Mouse (Mus musculus) stomach, embryonic 16.5 days (tissue): Measurements from ENCODE around the gene Cdc42ep5. TPM values are rescaled to one million over a fixed set of nuclear protein-coding genes. Genes with fewer than 3 reads are reported as not detected.
"Not testable (repeated sequence)": the region's sequence is repeated elsewhere in the genome, so short reads cannot be mapped to it uniquely, and the experiment has no call there.

Source experiments
- ATAC-seq: fragments of 200-750 bp; cut with Nextera tagmentation; 2 replicates; pipeline ENCODE4 v1.8.0; 2017; ENCODE audit warnings: moderate number of reproducible peaks, moderate TSS enrichment; ENCODE audit not compliant: insufficient read depth, low FRiP score
- H3K27ac ChIP-seq: fragments of 300-500 bp; sonication (generic); 2 replicates; pipeline ENCODE4 v1.5.1; 2014; ENCODE audit warnings: low read length
- H3K27me3 ChIP-seq: fragments of 300-500 bp; sonication (generic); 2 replicates; pipeline ENCODE4 v1.6.1; 2014; ENCODE audit warnings: low read length, control low read depth, mixed read lengths; ENCODE audit not compliant: control insufficient read depth, insufficient read depth
- H3K36me3 ChIP-seq: fragments of 300-500 bp; sonication (generic); 2 replicates; pipeline ENCODE4 v1.6.1; 2014; ENCODE audit warnings: low read length; ENCODE audit not compliant: control insufficient read depth, insufficient read depth
- H3K4me1 ChIP-seq: fragments of 300-500 bp; sonication (generic); 2 replicates; pipeline ENCODE4 v1.6.1; 2014; ENCODE audit warnings: low read length, control low read depth, mixed read lengths; ENCODE audit not compliant: control insufficient read depth, insufficient read depth
- H3K4me2 ChIP-seq: fragments of 300-500 bp; sonication (generic); 2 replicates; pipeline ENCODE4 v1.6.1; 2014; ENCODE audit warnings: low read depth, low read length, mixed read lengths
- H3K4me3 ChIP-seq: fragments of 300-500 bp; sonication (generic); replicated peaks from 2 replicates; pipeline ENCODE4 v1.5.1; 2014; ENCODE audit warnings: mild to moderate bottlenecking, low read length
- H3K9ac ChIP-seq: fragments of 300-500 bp; sonication (generic); 2 replicates; pipeline ENCODE4 v1.6.1; 2014; ENCODE audit warnings: low read length
- H3K9me3 ChIP-seq: fragments of 300-500 bp; sonication (generic); replicated peaks from 2 replicates; pipeline ENCODE4 v1.6.1; 2016; ENCODE audit warnings: low read length, control low read depth; ENCODE audit not compliant: control insufficient read depth
- WGBS: fragments of 180-500 bp; shearing (Covaris S2); extraction: QIAGEN DNeasy Blood & Tissue Kit; methylation state at CpG from one replicate; pipeline ENCODE4 v1.1.7; 2014; 5-methylcytosine and 5-hydroxymethylcytosine counted together
- polyA plus RNA-seq: library from polyadenylated mRNA; unstranded; fragments of >200 nt; fragmentation: Nextera tagmentation; extraction: Ambion mirVana; gene quantifications from 2 replicates; pipeline ENCODE4 v1.2.1, GENCODE M21; 2015

The Cdc42ep5 gene
- polyA plus RNA-seq, 1 experiment from 2014 or later, result 81.9 TPM

GRCm38 (mm10) chr7:4161596-4161995, 3.1 kb downstream of the Cdc42ep5 start:
- H3K4me3 ChIP-seq, result not testable (repeated sequence)
- WGBS, result 93% methylated on average over 4 of the region's 4 CpGs

GRCm38 (mm10) chr7:4154976-4155375, 9.7 kb downstream of the Cdc42ep5 start:
- Histone ChIP-seq H3K36me3 (0 out of 2 replicates have a peak, but pooled peaks cover 6% of the 10 kb centered on the region), H3K4me2 (no peak overlapping the region), H3K9ac (no peak overlapping the region), H3K27ac (no peak overlapping the region), H3K4me1 (peaks cover 18% of the 10 kb centered on the region), H3K27me3 (no peaks in the 10 kb centered on the region), H3K9me3 (no peaks in the 10 kb centered on the region), H3K4me3 (no peak overlapping the region)
- WGBS, result 44% methylated on average over 4 of the region's 4 CpGs
- no peak for ATAC-seq

More at GRCm38 (mm10) chr7:4161596-4161995, 3.1 kb downstream of the Cdc42ep5 start:
- H3K4me1 ChIP-seq, result peaks cover 13% of the 10 kb centered on the region
- not testable (repeated sequence) for H3K9ac ChIP-seq, H3K9me3 ChIP-seq, ATAC-seq, H3K27ac ChIP-seq, H3K36me3 ChIP-seq, H3K27me3 ChIP-seq, H3K4me2 ChIP-seq

GRCm38 (mm10) chr7:4154356-4154755, 10.3 kb downstream of the Cdc42ep5 start:
- Histone ChIP-seq H3K4me2 (no peak overlapping the region), H3K9me3 (no peaks in the 10 kb centered on the region), H3K4me1 (peaks cover 20% of the 10 kb centered on the region), H3K27me3 (no peaks in the 10 kb centered on the region), H3K4me3 (no peak overlapping the region), H3K27ac (no peak overlapping the region), H3K36me3 (0 out of 2 replicates have a peak, but pooled peaks cover 6% of the 10 kb centered on the region), H3K9ac (no peak overlapping the region)
- WGBS, result 78% methylated on average over 5 of the region's 5 CpGs
- no peak for ATAC-seq

GRCm38 (mm10) chr7:4151241-4151640, 13.4 kb downstream of the Cdc42ep5 start:
- 32% methylated on average over 22 of the region's 22 CpGs for WGBS
- Histone ChIP-seq H3K4me1 (peaks cover 39% of the 10 kb centered on the region), H3K36me3 (peaks cover 17% of the 10 kb centered on the region; the same call in 1 of the 2 replicates), H3K4me3 (no peak overlapping the region), H3K27ac (peak overlapping the region; percentile 99), H3K9me3 (no peaks in the 10 kb centered on the region), H3K4me2 (peak overlapping the region; percentile 90), H3K27me3 (no peaks in the 10 kb centered on the region), H3K9ac (peak overlapping the region; percentile 18; the same call in 1 of the 2 replicates)
- ATAC-seq, result no peak

- Histone ChIP-seq H3K36me3 (peaks cover 18% of the 10 kb centered on the region; the same call in 1 of the 2 replicates), H3K27ac (peak overlapping the region; percentile 99), H3K9me3 (no peaks in the 10 kb centered on the region), H3K27me3 (no peaks in the 10 kb centered on the region), H3K9ac (peak overlapping the region; percentile 85), H3K4me1 (peaks cover 39% of the 10 kb centered on the region), H3K4me3 (peak overlapping the region; percentile 78), H3K4me2 (peak overlapping the region; percentile 90)
- peak; percentile 63 for ATAC-seq
- 16% methylated on average over 14 of the region's 14 CpGs for WGBS
Observed at GRCm38 (mm10) chr7:4150811-4151221, 13.8 kb downstream of the Cdc42ep5 start.

- 1% methylated on average over 14 of the region's 14 CpGs for WGBS
- H3K27me3 ChIP-seq, result no peaks in the 10 kb centered on the region
- peaks cover 25% of the 10 kb centered on the region for H3K36me3 ChIP-seq
- peak within 1 kb of the TSS; percentile 90 for H3K4me2 ChIP-seq
- peak within 1 kb of the TSS; percentile 85 for H3K9ac ChIP-seq
- peak; percentile 67 for ATAC-seq
- peak within 1 kb of the TSS; percentile 78 for H3K4me3 ChIP-seq
- H3K27ac ChIP-seq, result peak within 1 kb of the TSS; percentile 99
- H3K9me3 ChIP-seq, result no peaks in the 10 kb centered on the region
- H3K4me1 ChIP-seq, result peaks cover 39% of the 10 kb centered on the region
Observed at GRCm38 (mm10) chr7:4150059-4150541, 14.6 kb downstream of the Cdc42ep5 start, which contains the start of gene Leng9. Gene Leng9, minus strand, starts transcription at chr7:4150374.

- peak; percentile 77 for ATAC-seq
- Histone ChIP-seq H3K4me2 (peak overlapping the region; percentile 90), H3K4me1 (peaks cover 39% of the 10 kb centered on the region), H3K9me3 (no peaks in the 10 kb centered on the region), H3K27me3 (no peaks in the 10 kb centered on the region), H3K27ac (peak overlapping the region; percentile 99), H3K4me3 (peak overlapping the region; percentile 78), H3K9ac (peak overlapping the region; percentile 85), H3K36me3 (peaks cover 32% of the 10 kb centered on the region)
- under 1% methylated on average over 64 of the region's 64 CpGs for WGBS
Observed at GRCm38 (mm10) chr7:4149209-4150054, 15.2 kb downstream of the Cdc42ep5 start.

GRCm38 (mm10) chr7:4148341-4149208, 16.1 kb downstream of the Cdc42ep5 start:
- Histone ChIP-seq H3K27ac (peak overlapping the region; percentile 99), H3K4me3 (peak overlapping the region; percentile 78), H3K4me1 (peaks cover 39% of the 10 kb centered on the region), H3K4me2 (peak overlapping the region; percentile 90), H3K9me3 (no peaks in the 10 kb centered on the region), H3K36me3 (peaks cover 39% of the 10 kb centered on the region), H3K27me3 (no peaks in the 10 kb centered on the region), H3K9ac (peak overlapping the region; percentile 85)
- ATAC-seq, result peak; percentile 2; the same call in 1 of the 2 replicates
- 30% methylated on average over 18 of the region's 18 CpGs for WGBS
